Mouse (Mus musculus): ENCODE data around the gene Ablim1.

- no peak for TF ChIP-seq CTCF (IDR thresholded peaks at IDR 0.05; ENCODE audit: low read depth)
- TF ChIP-seq EP300 (optimal IDR thresholded peaks at IDR 0.05), result no peak
Measured at GRCm38 (mm10) chr19:57269791-57270190, 44.9 kb downstream of the Ablim1 start.

All from stomach, postnatal 0 days (tissue).